Mouse (Mus musculus) embryonic fibroblast, embryonic 13.5 days (primary cell): ENCODE data around the gene Olfr464.

ENCODE experiments used
- CTCF ChIP-seq: IDR thresholded peaks from 2 replicates; pipeline ENCODE4 v1.5.1; 2011; ENCODE audit warnings: mild to moderate bottlenecking, control low read depth, low read length, moderate library complexity, borderline replicate concordance; ENCODE audit not compliant: insufficient read depth
- POLR2A ChIP-seq: IDR thresholded peaks from 2 replicates; pipeline ENCODE4 v1.6.1; 2011; ENCODE audit warnings: low read depth, mild to moderate bottlenecking, control low read depth, low read length, moderate library complexity

GRCm38 (mm10) chr11:87881714-87882113, 39.1 kb downstream of the Olfr464 start:
- no peak for TF ChIP-seq CTCF
- no peak for TF ChIP-seq POLR2A
